Mouse (Mus musculus): ENCODE results near the gene Sae1.

Gene Sae1

GRCm38 (mm10) chr7:16349999-16350398 is 37.6 kb downstream of the Sae1 start:
- DNase-seq = no peak

- DNase-seq = no peak
Measured at GRCm38 (mm10) chr7:16345297-16345696, 42.3 kb downstream of the Sae1 start.

- DNase-seq = no peak
Measured at GRCm38 (mm10) chr7:16344598-16344997, 43.0 kb downstream of the Sae1 start.

- DNase-seq = no peak
Measured at GRCm38 (mm10) chr7:16337733-16338132, 49.9 kb downstream of the Sae1 start.

- DNase-seq = no peak
Measured at GRCm38 (mm10) chr7:16329146-16329545, 58.5 kb downstream of the Sae1 start.

- DNase-seq = no peak
Measured at GRCm38 (mm10) chr7:16326607-16326971, 61.0 kb downstream of the Sae1 start.

- peak; percentile 74 to 82 for DNase-seq
Measured at GRCm38 (mm10) chr7:16325920-16326606, 61.5 kb downstream of the Sae1 start.

GRCm38 (mm10) chr7:16324661-16325060 is 62.9 kb downstream of the Sae1 start:
- no peak for DNase-seq

GRCm38 (mm10) chr7:16320479-16320878 is 67.1 kb downstream of the Sae1 start:
- no peak for DNase-seq

GRCm38 (mm10) chr7:16319216-16319615 is 68.4 kb downstream of the Sae1 start:
- no peak for DNase-seq

- DNase-seq = no peak
Measured at GRCm38 (mm10) chr7:16317094-16317493, 70.5 kb downstream of the Sae1 start.

- no peak for DNase-seq
Measured at GRCm38 (mm10) chr7:16315222-16315759, 72.3 kb downstream of the Sae1 start.

- no peak for DNase-seq
Measured at GRCm38 (mm10) chr7:16314221-16314775, 73.3 kb downstream of the Sae1 start.

- DNase-seq = peak; percentile 86 to 88
Measured at GRCm38 (mm10) chr7:16313481-16314220, 74.0 kb downstream of the Sae1 start.

- peak; percentile 59 to 70 for DNase-seq
Measured at GRCm38 (mm10) chr7:16312672-16313311, 74.8 kb downstream of the Sae1 start.

GRCm38 (mm10) chr7:16312011-16312671 is 75.5 kb downstream of the Sae1 start:
- peak; percentile 59 to 66 for DNase-seq

- peak; percentile 32 to 33 for DNase-seq
Measured at GRCm38 (mm10) chr7:16311453-16312004, 76.1 kb downstream of the Sae1 start.

GRCm38 (mm10) chr7:16310521-16311452 is 76.8 kb downstream of the Sae1 start:
- peak; percentile 66 to 71 for DNase-seq

- DNase-seq = peak; percentile 89 to 92
Measured at GRCm38 (mm10) chr7:16310020-16310520, 77.5 kb downstream of the Sae1 start.

- peak; percentile 91 to 93 for DNase-seq
Measured at GRCm38 (mm10) chr7:16309318-16310019, 78.1 kb downstream of the Sae1 start.

Measured in cerebellum, postnatal 10 days (tissue).